Mouse (Mus musculus): Measurements from ENCODE around the gene Zfp637.

DNA sequence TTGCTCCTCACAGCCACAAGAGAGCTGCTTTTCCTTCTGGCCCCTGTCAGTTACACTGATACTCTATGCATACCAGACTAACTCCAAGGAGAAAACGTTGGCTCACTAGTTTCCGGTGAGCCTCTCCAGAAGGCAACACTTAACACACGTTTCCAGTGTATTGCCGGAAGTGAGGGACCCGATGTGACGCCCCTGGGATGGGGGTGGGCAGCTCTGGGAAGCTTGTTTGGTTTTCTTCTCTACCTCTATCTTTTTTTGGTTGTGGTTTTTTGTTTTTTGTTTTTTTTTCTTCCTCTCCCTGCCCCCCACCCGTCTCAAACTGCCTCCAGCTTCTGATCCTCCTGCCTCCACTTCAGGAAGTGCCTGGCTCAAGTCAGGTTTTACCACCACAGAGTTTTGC is 41.0 kb downstream of the Zfp637 start:
- TF ChIP-seq CTCF (IDR thresholded peaks at IDR 0.05) (no peak), EP300 (IDR thresholded peaks at IDR 0.05) (no peak)

Data from lung, postnatal 0 days (tissue).